Mouse (Mus musculus): Measurements from ENCODE around the gene Gm13090.
A peak's percentile ranks its signal among the peaks of the same experiment; 100 is the strongest.

The Gm13090 gene

DNA sequence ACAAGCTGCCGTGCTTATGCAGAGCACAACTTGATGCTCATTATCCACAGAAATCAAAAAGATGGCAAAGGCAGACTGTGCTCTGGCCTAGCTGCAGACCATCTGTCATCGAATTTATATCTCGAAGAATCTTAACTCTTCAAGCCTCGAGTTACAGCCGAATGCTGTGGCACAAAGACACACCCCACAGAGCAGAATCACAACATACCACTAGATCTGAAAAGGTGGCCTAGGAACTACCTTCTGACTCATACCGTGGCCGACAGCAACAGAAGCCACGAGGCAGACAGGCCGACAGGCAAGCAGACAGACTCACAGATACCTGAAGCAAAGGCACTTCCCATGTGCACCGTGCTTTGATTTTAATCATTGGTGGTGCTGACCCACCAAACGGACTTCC, 14.3 kb downstream of the Gm13090 start:
- peak; percentile 77 for DNase-seq

DNA sequence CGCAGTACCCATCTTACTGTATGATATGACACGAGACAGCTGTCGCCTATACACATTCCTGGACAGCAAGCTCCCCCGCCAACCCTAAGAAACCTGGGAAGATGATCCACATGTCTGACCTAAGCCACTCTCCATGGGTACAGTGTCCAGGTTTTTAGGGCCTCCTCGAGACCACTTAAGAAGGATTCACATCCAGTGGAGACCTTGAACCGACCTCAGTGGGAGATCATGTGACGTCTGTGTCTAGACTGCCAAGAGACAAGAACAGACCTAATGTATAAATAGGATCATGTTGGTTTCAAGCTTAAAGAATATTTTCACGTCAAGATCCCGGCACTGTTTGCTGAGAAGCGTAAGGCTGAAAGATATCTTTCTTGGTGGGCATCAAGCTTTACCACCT, 14.8 kb downstream of the Gm13090 start:
- DNase-seq, result no peak

DNA sequence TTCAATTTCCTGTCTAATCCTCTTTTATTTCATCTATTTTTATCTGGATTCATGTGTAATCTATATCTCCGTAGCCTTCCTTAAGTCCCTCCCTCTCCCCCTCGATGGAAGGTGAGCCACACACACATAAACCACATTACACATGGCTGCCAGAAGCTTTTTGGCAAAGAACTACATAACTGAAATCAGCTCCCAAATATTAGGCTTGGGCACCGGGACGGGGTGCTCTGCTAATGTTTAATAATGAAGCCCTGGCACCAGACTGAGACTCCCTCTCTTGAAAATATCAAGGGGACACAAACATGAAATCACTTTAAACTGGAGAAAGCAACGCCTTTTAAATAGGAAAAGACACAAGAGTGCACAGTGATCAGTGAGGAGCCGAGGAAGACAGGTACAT, 16.5 kb downstream of the Gm13090 start:
- DNase-seq, result no peak

DNA sequence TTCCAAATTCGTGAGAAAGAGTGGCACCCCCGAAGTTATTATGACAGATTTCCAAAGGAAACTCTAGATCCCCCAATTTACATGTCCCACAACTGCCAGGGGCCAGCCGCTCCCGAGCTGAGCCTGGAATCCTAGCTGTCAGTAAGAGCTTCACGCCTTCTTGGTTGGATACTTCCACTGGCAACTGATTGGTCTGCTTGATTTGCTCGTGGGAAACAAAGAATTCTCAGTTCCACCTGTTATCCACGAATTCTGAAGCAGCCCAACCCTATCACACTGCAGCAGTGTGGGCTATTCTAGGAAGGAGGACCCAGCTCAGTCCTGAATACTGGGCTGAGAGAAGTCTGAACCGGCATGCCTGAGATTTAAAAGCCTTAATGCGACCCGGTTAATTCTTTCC, 17.1 kb downstream of the Gm13090 start:
- no peak for DNase-seq

DNA sequence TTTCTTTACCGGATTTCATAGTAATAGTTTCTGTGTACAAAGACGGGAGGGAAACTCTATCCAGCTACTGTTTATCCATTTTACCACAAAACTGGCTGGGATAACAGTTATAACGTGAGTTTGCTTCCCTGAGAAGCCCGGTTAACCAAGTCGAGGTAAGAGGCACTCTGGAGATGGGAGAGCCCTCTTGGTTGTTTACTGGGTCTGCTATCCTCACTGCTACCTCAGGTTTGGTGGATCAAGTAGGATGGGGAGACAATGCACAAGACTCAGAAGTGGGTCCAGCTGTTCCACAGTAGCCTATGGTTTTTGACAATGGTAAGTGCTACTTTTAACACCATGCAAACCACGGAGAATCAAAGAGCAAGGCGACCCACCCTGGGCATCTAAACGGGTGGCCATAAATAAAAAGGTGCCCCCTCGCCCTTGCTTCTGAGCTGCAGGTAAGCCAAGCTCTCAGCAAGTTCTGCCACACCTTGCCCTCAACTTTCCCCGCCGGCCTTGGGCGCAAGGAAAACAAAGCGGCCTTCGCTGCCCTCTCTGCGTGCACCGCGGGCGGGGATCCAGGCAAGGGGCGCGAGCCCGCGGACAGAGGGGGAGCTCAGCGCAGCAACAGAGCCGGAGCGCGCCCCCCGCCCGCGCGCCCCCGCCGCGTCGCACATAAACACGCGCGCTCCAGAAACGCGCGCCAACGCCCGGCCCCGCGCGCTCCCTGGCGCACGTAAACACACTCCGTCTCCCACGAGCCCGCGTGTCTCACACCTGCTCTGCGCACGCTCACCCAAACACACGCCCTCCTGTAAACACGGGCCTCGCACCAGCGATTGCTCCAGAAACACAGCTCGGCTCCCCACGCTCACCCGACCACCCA, 18.0 kb downstream of the Gm13090 start:
- DNase-seq, result peak; percentile 77

DNA sequence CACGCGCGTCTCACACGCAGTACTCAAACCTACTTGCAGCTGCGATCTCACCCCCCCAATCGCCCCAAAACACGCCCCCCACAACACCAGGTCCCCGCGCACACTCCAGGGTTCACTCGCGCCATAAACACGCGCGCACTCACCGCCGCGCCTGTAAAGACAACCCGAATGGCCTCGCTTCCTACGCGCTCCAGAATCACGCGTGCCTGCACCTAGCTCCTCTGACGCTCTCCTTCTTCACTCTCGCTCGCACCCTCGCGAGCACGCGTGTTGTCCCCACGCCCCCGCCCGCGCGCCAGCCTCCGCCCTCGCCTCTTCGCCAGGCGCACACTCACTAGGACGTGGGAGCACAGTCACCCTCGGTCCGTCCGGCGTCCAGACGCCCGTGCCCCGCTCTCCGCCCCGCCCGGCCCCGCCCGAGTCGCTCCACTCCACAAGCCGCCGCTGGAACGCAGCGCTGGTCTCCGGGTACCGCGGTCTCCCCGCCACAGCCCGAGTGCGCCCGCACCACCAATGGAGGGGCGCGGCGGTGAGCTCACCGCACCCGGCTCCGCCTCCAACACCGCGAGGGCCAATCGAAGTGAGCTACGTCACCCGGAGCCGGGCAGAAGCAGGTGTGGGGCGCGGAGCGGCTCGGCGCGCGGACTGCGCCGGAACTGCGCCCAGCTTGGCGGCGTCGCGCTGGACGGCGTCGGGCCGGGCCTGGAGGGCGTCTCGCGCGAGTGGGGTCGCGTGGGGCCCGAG, 18.8 kb downstream of the Gm13090 start:
- peak; percentile 92 for DNase-seq

DNA sequence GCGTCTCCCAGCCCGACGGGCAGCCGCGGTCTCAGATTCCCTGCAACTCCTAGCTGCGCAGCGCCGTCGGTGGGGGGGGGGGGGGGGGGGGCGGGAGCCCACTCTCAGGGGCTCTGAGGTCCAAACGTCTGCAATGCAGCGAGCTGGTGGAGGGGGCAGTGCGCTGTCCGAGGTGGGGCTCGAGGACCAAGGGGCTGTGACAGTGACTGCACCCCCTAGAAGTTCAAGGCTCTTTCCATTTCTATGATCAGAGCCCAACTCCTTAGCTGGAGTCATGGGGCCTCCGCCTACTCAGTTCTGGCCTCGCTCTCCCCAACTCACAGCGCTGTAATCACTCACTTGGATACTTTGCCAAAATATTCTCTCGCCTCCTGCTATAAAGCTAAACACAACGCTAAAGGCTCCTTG, 19.5 kb downstream of the Gm13090 start:
- DNase-seq, result no peak

DNA sequence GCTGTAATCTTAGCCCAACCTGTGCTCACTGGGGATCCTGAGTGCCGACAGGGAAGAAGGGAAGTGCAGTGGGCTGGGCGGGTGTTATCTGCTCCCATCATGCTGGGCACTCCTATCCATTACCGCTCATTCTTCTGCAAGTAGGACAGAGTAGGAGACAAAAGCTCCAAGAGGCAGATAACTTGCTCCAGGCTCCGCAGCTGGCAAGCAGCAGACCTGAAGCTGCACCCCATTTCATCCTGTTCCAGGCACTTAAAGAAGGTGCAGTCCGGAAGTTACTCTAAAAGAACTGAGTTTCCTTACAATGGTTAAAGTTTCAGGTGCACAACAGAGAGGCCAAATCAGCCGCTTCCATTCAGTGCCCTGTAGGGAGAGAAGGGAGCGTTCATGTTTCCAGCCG, 21.9 kb downstream of the Gm13090 start:
- no peak for DNase-seq

DNA sequence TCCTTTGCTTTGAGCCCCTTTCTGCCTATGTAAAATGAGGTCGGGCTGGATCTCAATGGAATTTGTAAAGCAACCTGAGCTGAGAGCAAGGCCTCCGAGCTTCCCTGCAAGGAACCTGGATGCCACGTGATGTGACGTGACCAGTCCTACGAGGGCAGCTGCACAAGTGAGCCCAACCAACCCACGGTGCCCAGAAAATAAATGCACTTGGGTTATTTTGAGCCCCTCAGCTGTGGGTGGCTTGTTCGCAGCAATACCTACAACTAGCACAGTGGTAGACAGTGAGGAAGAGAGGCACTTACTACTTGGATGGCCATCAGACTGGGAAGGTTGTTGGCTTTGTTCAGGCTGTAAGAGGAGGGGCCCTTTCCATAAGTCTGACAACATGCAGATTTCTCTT, 25.2 kb downstream of the Gm13090 start:
- DNase-seq, result no peak

DNA sequence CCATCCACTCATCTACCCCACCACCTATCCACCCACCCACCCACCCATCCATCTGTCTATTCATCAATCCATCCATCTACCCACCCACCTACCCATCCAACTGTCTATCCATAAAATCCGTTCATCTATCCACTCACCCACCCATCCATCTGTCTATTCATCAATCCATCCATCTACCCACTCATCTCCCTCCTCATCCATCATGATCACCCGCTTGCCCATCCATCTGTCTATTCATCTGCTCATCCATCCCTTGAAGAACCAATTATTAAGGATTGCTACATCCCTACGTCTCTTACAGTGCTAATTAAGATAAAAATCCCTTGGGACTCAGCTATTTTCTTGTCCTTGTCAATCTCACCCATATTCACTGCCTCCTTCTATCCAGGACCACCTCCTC, 29.5 kb downstream of the Gm13090 start:
- peak; percentile 69 for DNase-seq

DNA sequence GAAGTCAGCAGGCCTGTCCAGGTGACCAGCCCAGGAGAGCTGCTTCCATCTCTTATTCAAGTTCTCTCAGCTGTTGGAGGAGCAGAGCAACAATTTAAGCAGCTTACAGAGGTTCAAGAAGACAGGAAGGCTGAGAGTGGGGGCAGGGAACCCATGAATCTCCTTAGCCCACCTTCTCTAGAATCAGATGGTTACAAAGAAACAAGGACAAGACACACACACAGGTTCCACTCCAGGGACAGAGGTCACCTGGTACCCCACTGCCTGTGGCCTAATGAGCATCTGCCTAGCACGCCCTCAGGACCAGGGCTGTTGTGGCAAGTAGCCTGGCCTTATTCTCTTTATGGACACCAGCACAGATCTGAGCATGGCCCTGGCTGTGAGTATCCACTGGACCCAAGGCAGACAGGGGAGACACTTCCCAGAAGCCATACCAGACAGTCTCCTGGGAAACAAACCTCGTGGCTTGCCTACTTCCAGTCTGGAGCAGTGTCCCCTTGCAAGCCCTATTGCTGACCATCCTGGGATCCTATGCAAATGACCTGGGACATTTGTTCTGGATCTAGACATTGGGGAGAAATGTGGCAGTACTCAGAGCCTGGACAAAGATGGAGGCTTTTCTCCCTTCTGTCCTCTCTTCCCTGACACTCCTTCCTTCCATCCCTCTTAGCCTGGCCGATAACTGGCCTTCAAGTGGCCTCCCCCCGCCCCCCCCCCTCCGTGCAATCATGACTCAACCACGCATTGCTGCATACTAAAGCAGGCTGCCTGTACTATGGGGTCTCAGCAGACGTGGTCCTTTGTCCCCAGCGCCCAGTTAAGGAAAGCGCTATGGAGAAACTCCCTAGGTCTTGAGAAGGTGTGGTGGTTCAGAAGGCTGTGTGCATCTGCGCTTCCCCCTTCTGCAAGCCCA, 38.5 kb downstream of the Gm13090 start:
- no peak for DNase-seq

DNA sequence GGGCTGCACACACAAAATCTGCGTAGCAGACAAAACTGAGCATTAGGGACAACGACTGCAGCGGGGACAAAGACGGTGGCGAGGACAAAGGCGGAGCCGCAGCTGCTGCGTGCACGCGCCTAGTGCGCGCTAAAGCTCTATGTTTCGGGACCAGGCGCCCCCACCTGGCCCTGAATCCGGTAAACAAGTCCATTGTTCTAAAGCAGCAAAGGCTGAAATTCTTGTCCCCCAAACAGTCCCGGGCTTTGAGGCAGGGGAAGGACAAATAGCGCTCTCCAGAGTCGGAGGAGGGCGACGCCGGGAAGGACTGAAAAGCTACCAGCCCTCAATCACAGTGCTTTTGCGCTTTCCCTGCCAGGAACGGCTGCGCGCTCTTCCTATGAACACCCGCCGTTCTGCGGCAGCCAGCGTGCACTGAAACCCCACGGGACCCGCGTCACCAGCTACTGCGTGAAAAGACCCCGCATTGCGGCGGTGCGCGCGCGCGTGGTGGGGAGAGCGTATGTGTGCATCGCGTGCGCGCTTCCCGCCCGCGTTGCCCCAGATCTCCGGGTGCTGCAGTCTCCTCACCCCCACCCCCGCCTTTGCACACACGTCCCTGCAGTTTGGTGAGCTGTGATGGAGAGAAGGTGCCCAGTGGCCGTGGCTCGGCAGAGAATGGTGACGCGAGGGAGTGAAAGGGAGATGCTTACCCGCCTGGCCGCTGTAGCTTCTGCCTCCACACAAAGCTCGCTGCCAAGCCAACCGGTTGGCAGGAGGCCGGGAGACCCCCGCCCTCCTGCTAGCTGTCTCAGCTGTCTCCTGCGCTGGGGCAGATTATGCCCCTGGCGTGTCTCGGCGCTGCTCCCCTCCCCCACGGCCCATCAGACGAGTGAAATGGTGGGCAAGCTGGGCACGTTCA, 39.5 kb downstream of the Gm13090 start:
- DNase-seq, result peak; percentile 88

DNA sequence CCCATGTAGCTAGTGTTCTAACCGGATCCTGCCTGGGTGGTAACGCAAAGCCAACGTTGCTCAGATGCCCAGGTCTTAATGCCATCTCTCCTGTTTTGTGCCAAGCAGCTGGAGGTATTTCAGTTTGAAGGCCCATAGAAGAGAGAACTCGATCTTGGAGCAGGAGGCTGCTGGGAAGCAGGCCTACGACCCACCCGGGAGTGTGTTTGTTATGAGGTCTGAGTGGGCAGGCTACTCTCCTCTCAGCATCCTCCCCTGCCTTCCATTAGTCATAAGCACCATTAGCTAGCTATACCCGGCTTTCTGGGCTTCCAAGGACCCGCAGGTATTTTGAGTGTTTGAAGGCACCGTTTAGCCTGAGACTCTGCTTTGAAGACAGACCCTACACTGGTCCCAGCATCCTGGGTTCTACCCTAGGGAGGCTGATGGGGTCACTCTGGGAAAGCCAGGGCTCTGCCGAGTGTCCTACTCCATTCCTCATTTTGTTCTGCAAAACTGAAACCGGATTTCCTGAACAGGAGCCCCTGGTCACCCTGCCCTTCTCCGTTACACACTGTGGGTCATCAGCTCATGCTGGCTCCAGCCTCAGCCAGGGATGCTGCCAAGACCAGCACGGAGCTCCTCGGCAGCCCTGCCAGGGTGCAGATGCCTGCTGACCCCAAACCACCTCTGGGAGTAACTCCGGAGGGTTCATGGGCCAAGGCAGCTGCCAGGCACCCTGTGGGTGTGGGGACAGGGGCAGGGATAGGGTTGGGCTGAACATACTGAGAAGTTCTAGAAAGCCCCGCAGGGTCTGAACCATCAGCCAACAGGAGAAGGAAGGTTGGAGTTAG, 40.6 kb downstream of the Gm13090 start:
- no peak for DNase-seq

DNA sequence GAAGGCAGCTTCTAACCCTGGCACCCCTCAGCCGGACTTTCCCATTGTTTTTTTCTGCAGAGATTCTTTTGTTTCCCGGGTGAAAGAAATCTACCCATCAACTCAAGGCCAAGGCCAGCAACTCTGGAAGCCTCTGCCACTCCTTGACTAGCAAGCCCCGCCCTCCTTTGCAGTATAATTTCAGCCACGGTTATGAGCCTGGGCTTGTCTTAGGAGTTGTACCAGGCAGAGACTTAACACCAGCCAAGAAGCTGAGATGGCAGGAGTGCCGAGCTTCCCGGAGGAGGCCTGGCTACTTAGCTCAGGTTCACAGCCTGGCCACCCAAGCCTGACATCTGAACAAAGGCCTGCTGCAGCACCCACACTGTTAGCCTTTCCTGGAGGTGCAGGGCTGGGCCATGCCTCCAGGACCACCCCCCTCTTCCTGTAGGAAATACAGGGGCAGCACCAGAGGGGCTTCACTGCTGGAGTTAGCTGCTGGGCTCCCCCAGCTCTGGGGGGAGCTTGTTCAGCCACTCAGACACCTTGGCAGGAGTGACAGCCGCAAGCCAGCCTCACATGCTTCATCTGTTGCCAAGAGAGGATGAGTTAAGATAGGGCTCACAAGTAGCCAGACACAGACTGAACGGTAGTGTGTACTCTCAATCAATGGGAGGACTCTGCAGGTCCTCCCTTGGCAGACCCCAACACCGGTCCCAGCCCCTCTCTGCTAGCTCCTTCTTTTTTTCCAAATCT, 41.6 kb downstream of the Gm13090 start:
- no peak for DNase-seq

DNA sequence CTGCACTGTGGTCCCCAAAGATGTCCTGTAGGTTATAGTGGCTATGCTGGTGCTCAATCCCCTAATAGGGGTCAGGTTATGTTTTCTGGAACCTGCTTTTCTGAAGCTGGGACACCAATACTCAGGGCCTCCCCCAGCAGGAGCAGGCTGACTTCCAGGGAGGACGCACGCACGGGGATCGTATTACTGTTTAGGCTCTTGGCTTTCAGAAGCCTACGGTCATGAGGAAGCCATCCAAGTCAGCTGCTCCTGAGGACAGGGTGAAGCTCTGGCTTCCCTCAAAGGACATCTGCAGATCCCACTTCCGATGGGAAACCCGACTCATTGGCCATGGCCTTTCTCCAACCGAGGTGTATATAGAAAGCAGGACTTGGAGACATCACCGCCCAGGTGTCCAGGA, 43.1 kb downstream of the Gm13090 start:
- DNase-seq, result no peak

DNA sequence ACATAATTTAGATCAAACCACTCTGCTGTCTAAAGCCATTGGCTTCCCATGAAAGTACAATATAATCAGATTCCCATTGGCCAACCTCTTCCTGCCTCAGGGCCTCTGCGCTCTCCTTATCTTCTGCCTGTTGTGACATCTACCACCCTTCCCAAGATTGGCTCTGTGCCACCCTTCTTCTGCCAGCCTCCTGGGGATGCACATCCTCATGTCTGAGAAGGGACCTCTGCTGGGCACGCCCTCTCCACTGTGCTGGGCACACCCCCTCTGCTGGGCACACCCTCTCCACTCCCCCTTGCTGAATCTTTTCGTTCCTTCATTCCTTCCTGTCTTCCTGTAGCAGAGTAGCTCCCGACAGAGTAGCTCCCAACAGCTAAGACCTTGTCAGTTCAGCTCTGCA, 44.4 kb downstream of the Gm13090 start:
- no peak for DNase-seq

DNA sequence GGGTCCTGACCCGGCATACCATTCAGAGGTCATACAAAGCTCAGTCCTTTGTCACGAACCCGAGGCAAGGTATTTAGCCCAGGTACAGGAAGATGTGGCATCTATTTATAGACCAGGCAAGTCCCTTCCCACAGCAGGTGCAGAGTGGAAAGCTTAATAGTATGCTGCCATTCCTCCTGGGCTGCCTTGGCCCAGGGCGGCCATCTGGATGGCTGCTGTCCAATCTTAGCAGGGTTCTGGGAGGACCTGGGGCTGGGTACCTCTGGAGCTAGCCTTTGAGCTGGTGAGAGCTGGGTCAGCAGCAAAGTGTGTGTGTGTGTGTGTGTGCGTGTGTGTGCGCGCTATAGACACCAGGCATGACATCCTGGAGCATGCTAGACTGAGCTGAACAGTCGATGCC, 46.1 kb downstream of the Gm13090 start:
- no peak for DNase-seq

DNA sequence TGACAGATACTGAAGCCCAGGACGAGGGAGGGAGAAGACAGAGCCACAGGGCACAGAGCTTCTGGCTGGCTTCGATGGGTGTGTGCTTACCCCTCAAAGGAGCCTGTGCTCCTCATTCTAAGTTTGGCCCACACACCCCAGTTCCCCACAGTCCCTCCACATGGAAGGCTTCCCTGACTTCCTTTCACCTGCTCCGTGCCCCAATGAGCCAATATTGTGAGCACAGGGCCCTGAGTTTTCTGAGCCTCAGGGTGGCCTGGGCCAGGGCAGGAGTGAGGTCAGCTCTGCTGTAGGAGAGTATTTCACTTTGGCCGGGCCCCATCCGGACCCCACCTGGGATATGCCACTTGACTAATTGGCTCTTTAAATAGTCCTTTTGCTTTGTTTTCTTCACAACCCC, 48.3 kb downstream of the Gm13090 start:
- DNase-seq, result no peak

DNA sequence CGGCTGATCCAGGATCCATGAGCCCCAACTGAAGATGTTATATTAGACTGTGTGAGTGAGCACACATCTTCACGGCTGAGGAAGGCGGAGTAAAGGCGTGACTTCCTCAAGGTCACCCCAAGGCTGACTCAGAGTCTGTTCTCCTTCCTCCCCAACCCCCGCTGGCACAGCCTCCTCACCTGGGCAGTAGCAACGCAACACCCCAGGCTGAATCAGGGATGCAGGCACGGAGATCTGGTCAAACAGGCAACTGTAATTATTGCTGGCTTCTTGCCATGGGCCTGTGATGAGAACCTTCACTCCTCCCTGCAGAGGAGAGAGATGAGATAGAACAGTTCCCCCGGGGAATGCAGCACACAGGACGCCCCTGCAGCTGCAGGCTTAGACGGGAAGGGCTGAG, 48.8 kb downstream of the Gm13090 start:
- DNase-seq, result no peak

DNA sequence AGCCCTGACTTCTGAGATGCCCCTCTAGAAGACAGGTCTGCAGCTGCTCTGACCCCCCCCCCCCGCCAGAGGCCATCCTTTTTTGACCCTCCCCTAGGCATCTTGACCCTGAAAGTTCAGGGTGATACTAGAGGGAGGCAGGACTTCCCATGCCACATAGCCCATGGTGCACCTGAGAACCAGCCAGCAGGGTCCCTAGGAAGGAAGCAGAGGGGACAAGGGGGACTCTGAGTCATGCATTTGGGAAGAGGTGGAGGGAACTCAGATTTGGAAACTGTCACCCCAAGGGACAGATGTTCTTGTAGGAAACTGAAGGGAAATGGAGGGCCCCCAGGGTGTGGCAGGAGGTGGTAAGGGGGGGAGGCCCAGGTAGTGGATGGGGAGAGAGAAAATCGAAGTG, 49.2 kb downstream of the Gm13090 start:
- DNase-seq, result no peak

Measured in layer of hippocampus, adult 9-11 months (tissue).